Mouse (Mus musculus) cerebellum, adult 2 months (tissue): ENCODE data around the gene Pde11a. TPM values are rescaled to one million over a fixed set of nuclear protein-coding genes. Genes with fewer than 3 reads are reported as not detected.
A peak's percentile ranks its signal among the peaks of the same experiment; 100 is the strongest.

Experiments used
- DNase-seq, 2 experiments: peaks; one replicate each; pipeline ENCODE4 v3.0.0; 2021
- H3K27ac ChIP-seq: fragments of 200-500 bp; 2 replicates; pipeline ENCODE4 v1.5.1; 2012; ENCODE audit warnings: low read length, control low read depth, inconsistent platforms; ENCODE audit not compliant: insufficient read depth
- H3K27me3 ChIP-seq: fragments of 200-500 bp; 2 replicates; pipeline ENCODE4 v1.6.1; 2012; ENCODE audit warnings: inconsistent platforms, mild to moderate bottlenecking, low read length, moderate library complexity; ENCODE audit not compliant: control insufficient read depth, insufficient read depth
- H3K4me1 ChIP-seq: fragments of 200-500 bp; 2 replicates; pipeline ENCODE4 v1.6.1; 2011; ENCODE audit warnings: low read length; ENCODE audit not compliant: control insufficient read depth, insufficient read depth
- H3K4me3 ChIP-seq: fragments of 200-500 bp; replicated peaks from 2 replicates; pipeline ENCODE3; 2011; ENCODE audit warnings: mild to moderate bottlenecking, low read depth, low read length, control low read depth; ENCODE audit not compliant: insufficient read depth
- CTCF ChIP-seq: fragments of 200-500 bp; IDR thresholded peaks from 2 replicates; pipeline ENCODE4 v1.5.1; 2011; ENCODE audit warnings: low read depth, mild to moderate bottlenecking, control low read depth, low read length, moderate library complexity, borderline replicate concordance; ENCODE audit not compliant: insufficient read depth
- POLR2A ChIP-seq: fragments of 200-500 bp; IDR thresholded peaks from 2 replicates; pipeline ENCODE4 v1.6.1; 2011; ENCODE audit warnings: low read length, control low read depth, borderline replicate concordance; ENCODE audit not compliant: insufficient read depth
- WGBS: fragments of 180-500 bp; shearing (Covaris S2); methylation state at CpG from one replicate; pipeline ENCODE4 v1.1.7; 2018; 5-methylcytosine and 5-hydroxymethylcytosine counted together
- polyA plus RNA-seq: library from polyadenylated mRNA; depleted of rRNA; stranded (reverse); fragments of >200 nt; gene quantifications from 2 replicates; pipeline ENCODE4 v1.2.3, GENCODE M21; 2012

The Pde11a gene
- polyA plus RNA-seq, 1 experiment = 0.79 TPM

GRCm38 (mm10) chr2:76285150-76285549 lies 53.4 kb downstream of the Pde11a start:
- Histone ChIP-seq H3K4me1 (peaks cover 3% of the 10 kb centered on the region; the same call in 1 of the 2 replicates), H3K27me3 (no peaks in the 10 kb centered on the region; the same call in 1 of the 2 replicates), H3K4me3 (no peak overlapping the region), H3K27ac (no peak overlapping the region)
- TF ChIP-seq CTCF = no peak
- no peak for DNase-seq
- 64% methylated on average over 3 of the region's 3 CpGs for WGBS

DNA sequence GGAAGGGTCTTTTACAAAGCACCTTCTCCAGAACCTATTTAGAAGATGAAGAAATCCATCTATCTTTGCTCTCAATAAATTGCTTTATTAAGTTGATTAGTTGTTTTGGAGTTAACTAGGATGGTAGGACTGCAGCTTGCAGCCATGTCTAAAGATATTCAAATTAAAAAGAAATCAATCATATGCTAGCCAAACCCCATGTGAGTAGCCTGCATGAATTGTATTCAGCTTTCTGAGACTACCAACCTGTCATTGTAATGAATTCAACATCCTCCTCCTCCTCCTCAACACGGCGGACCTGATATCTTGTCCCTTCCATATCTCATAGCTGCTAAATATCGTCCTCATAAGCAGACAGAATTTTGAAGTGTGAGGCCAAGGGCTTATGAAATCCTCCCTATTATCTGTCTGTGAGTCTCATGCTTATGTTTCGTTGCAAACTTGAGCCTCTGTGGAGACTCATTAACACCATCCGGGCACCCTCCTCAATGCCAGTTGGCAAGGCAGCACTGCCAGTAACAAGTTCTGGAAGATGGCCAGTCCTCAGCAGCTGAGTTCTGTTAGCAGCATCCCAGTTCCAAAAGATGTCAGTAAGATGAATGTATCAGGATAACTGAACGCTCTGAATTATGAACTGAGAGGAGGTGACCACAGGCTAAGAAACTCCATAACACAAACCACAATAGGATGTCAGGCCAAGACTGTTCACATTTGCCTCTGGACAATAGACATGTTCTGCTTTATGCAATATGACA lies 55.0 kb downstream of the Pde11a start:
- DNase-seq = peak; percentile 70 to 87
- WGBS = 5% methylated on average over 6 of the region's 6 CpGs

DNA sequence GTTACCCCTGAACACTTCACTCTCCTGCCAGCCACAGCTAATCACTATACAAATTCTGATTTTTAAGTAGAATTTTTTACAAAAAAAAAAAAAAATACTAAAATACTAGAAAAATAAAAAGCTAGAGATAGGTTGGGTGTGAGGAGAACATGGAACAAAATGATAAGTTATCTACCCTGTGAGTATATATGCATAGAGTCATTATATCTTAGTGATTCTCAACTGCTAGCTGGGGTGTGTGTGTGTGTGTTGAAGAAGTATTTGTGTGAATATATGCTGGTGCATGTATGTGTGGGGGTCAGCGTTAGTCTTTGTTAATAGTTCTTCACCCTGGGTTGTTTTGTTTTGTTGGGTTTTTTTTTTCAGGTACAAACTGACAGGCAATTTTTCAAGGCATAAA lies 69.1 kb downstream of the Pde11a start:
- H3K4me1 ChIP-seq = no peaks in the 10 kb centered on the region
- no peak overlapping the region for H3K27ac ChIP-seq
- 88% methylated on average over 1 of the region's 1 CpGs for WGBS
- H3K4me3 ChIP-seq = no peak overlapping the region
- TF ChIP-seq POLR2A (no peak), CTCF (no peak)
- no peak for DNase-seq
- no peaks in the 10 kb centered on the region; the same call in 1 of the 2 replicates for H3K27me3 ChIP-seq

More for the DNA sequence above, 55.0 kb downstream of the Pde11a start:
- TF ChIP-seq POLR2A = no peak
- no peak for TF ChIP-seq CTCF
- Histone ChIP-seq H3K4me3 (no peak overlapping the region), H3K27ac (no peak overlapping the region), H3K4me1 (peaks cover 3% of the 10 kb centered on the region; the same call in 1 of the 2 replicates), H3K27me3 (no peaks in the 10 kb centered on the region; the same call in 1 of the 2 replicates)

DNA sequence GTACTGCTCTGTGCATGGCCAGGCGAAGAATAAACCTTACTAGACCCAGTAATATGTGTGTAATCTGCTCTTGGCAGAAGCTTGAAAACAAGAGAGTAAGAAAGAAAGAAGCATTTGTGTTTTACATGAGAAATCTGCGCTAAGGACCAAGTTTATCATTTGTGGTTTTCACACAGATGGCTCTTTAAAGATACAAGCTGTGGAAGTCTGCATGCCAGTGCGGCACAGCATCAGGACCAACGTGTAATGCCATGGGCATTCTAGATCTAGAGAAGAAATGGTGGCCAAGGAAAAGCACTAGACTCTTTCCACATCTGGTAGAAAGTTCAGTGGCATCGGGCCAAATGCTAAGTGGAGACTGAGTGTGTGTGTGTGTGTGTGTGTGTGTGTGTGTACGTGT lies 71.2 kb downstream of the Pde11a start:
- DNase-seq = no peak
- Histone ChIP-seq H3K27me3 (no peaks in the 10 kb centered on the region; the same call in 1 of the 2 replicates), H3K4me3 (no peak overlapping the region), H3K27ac (no peak overlapping the region), H3K4me1 (no peaks in the 10 kb centered on the region)
- TF ChIP-seq CTCF (no peak), POLR2A (no peak)
- WGBS = 90% methylated on average over 6 of the region's 6 CpGs

GRCm38 (mm10) chr2:76266622-76267021 lies 72.0 kb downstream of the Pde11a start:
- TF ChIP-seq CTCF (no peak), POLR2A (no peak)
- H3K27me3 ChIP-seq = no peaks in the 10 kb centered on the region; the same call in 1 of the 2 replicates
- no peak overlapping the region for H3K4me3 ChIP-seq
- H3K4me1 ChIP-seq = no peaks in the 10 kb centered on the region
- no peak for DNase-seq
- H3K27ac ChIP-seq = no peak overlapping the region
- WGBS = 69% methylated on average over 10 of the region's 10 CpGs

DNA sequence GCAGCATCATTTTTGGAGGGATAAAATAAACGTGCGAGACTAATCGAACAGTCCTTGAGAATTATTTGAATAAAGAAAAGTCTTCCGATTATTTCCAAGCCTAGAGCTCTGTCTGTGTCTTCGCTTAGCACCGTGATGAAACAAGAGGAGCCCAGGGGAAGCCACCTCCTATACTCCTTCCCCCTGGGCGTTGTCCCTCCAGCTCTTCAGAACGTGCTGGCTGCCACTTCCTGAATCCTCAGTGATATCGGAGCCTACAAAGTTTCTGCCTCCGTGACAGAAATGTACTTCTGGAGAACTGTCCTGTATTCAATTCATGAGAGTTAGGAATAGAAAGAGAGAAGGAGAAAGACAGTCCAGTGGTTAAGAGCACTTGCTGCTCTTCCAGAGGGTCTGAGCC lies 74.3 kb downstream of the Pde11a start:
- Histone ChIP-seq H3K4me3 (no peak overlapping the region), H3K27me3 (no peaks in the 10 kb centered on the region; the same call in 1 of the 2 replicates), H3K4me1 (no peaks in the 10 kb centered on the region), H3K27ac (no peak overlapping the region)
- TF ChIP-seq POLR2A (no peak), CTCF (no peak)
- 77% methylated on average over 10 of the region's 10 CpGs for WGBS
- no peak for DNase-seq

- Histone ChIP-seq H3K4me1 (no peaks in the 10 kb centered on the region), H3K27me3 (no peaks in the 10 kb centered on the region; the same call in 1 of the 2 replicates), H3K27ac (no peak overlapping the region), H3K4me3 (no peak overlapping the region)
- no peak for DNase-seq
- WGBS = 86% methylated on average over 10 of the region's 10 CpGs
- TF ChIP-seq POLR2A (no peak), CTCF (no peak)
These were observed 75.9 kb downstream of the Pde11a start for GRCm38 (mm10) chr2:76262661-76263060.

- TF ChIP-seq POLR2A (no peak), CTCF (peak; percentile 68)
- Histone ChIP-seq H3K4me3 (no peak overlapping the region), H3K27ac (no peak overlapping the region), H3K4me1 (no peaks in the 10 kb centered on the region), H3K27me3 (no peaks in the 10 kb centered on the region)
- peak; percentile 13 to 38 for DNase-seq
- WGBS = 40% methylated on average over 6 of the region's 6 CpGs
These were observed 83.7 kb downstream of the Pde11a start for GRCm38 (mm10) chr2:76254833-76255232.
